Mouse (Mus musculus) limb, embryonic 11.5 days (tissue): ENCODE results near the gene Ppp1r17. TPM values are rescaled to one million over a fixed set of nuclear protein-coding genes. Genes with fewer than 3 reads are reported as not detected.

Source experiments
- ATAC-seq: fragments of 200-750 bp; cut with Nextera tagmentation; 2 replicates; pipeline ENCODE4 v1.8.0; 2017; ENCODE audit warnings: low read depth; ENCODE audit not compliant: insufficient number of reproducible peaks, low FRiP score, low TSS enrichment
- DNase-seq: peaks from one replicate; pipeline ENCODE4 v3.0.0-alpha.2; 2015; ENCODE audit warnings: low spot score
- H3K27ac ChIP-seq: fragments of 300-500 bp; sonication (generic); replicated peaks from 2 replicates; pipeline ENCODE4 v1.5.1; 2014; ENCODE audit warnings: low read depth, mild to moderate bottlenecking, low read length
- H3K27me3 ChIP-seq: fragments of 300-500 bp; sonication (generic); 2 replicates; pipeline ENCODE4 v1.6.1; 2014; ENCODE audit warnings: mild to moderate bottlenecking, low read length, mixed read lengths; ENCODE audit not compliant: control insufficient read depth, insufficient read depth
- H3K36me3 ChIP-seq: fragments of 300-500 bp; sonication (generic); 2 replicates; pipeline ENCODE4 v1.6.1; 2014; ENCODE audit warnings: mild to moderate bottlenecking, low read length, moderate library complexity, mixed read lengths; ENCODE audit not compliant: control insufficient read depth, insufficient read depth
- H3K4me1 ChIP-seq: fragments of 300-500 bp; sonication (generic); 2 replicates; pipeline ENCODE4 v1.6.1; 2014; ENCODE audit warnings: low read length, mixed read lengths; ENCODE audit not compliant: control insufficient read depth, insufficient read depth
- H3K4me2 ChIP-seq: fragments of 300-500 bp; sonication (generic); 2 replicates; pipeline ENCODE4 v1.6.1; 2014; ENCODE audit warnings: low read depth, mild to moderate bottlenecking, moderate library complexity; ENCODE audit not compliant: severe bottlenecking
- H3K4me3 ChIP-seq: fragments of 300-500 bp; sonication (generic); 2 replicates; pipeline ENCODE4 v1.5.1; 2014; ENCODE audit warnings: low read depth, low read length
- H3K9ac ChIP-seq: fragments of 300-500 bp; sonication (generic); 2 replicates; pipeline ENCODE4 v1.6.1; 2014; ENCODE audit warnings: mild to moderate bottlenecking, low read length
- H3K9me3 ChIP-seq: fragments of 300-500 bp; sonication (generic); 2 replicates; pipeline ENCODE4 v1.6.1; 2016; ENCODE audit warnings: low read length; ENCODE audit not compliant: control insufficient read depth
- WGBS: fragments of 180-500 bp; shearing (Covaris S2); extraction: QIAGEN DNeasy Blood & Tissue Kit; methylation state at CpG from one replicate; pipeline ENCODE4 v1.1.7; 2014; 5-methylcytosine and 5-hydroxymethylcytosine counted together
- polyA plus RNA-seq: library from polyadenylated mRNA; unstranded; fragments of >200 nt; fragmentation: Nextera tagmentation; extraction: Ambion mirVana; gene quantifications from 2 replicates; pipeline ENCODE4 v1.2.1, GENCODE M21; 2014

Ppp1r17 gene
- polyA plus RNA-seq, 1 experiment from 2014 or later: 0.24 TPM

DNA sequence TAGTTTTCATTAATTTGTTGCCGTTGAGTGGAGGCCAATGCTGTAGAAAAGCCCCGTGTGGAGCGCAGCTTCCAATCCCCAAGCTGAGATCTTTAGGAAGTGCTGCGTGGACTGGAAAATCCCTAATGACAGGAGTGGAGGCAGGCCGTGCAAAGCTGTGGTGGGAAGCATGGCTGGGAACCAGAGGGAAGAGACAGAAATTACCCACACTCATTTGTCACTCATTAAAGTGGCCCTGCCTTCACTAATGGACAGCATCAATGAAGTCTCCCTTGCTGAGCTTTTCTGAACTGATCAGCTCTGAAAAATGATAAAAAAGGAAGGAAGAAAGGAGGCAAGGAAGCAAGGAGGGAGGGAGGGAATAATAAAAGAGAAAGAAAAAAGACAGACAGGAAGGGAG lies 12.7 kb downstream of the Ppp1r17 start:
- Histone ChIP-seq H3K4me2 (no peak overlapping the region), H3K27ac (no peak overlapping the region), H3K4me3 (no peak overlapping the region), H3K9me3 (no peaks in the 10 kb centered on the region), H3K27me3 (no peaks in the 10 kb centered on the region), H3K4me1 (no peaks in the 10 kb centered on the region), H3K9ac (no peak overlapping the region), H3K36me3 (no peaks in the 10 kb centered on the region)
- ATAC-seq (no peak), DNase-seq (no peak)
- 57% methylated on average over 5 of the region's 5 CpGs for WGBS

DNA sequence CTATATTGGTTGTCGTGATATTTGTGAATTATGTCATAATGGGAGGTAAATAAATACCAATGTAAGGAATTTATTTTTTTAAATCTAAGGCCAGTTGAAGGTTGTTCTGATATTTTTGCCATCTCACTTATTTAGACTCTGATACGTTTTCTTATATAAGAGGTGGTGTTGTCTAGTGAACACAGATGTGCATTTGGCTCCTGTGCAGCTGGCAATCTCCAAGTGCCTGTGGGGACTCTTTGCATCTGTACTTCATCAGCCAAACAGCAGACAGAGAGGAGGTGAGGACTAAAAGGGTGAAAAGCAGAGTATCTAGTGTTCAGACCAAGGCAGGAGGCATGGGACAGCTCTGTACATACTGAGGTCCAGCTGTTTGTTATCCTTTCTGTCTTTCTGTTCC lies 14.9 kb downstream of the Ppp1r17 start:
- Histone ChIP-seq H3K9me3 (no peaks in the 10 kb centered on the region), H3K4me2 (no peak overlapping the region), H3K4me1 (no peaks in the 10 kb centered on the region), H3K27ac (no peak overlapping the region), H3K4me3 (no peak overlapping the region), H3K36me3 (no peaks in the 10 kb centered on the region), H3K27me3 (no peaks in the 10 kb centered on the region), H3K9ac (no peak overlapping the region)
- DNase-seq (no peak), ATAC-seq (no peak)
- WGBS: 76% methylated on average over 2 of the region's 2 CpGs

DNA sequence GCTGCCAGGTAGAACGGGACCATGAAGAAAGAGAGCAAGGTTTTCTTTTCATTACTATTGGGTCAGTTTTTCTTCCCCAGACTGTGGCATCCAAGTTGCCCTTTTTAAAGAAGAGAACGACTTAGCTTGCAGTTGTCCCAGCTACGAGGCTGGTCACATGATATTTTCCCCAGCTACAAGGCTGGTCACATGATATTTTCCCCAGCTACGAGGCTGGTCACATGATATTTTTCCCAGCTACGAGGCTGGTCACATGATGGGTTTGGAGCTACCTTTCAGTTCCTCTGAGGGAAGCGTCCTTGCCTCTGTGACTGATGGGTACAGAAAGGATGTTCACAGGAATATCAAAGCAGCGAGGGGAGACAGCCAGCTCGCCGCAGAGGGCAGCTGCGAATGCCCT lies 17.8 kb downstream of the Ppp1r17 start:
- H3K4me3 ChIP-seq: no peak overlapping the region
- H3K36me3 ChIP-seq: no peaks in the 10 kb centered on the region
- WGBS: 75% methylated on average over 10 of the region's 10 CpGs
- no peak overlapping the region for H3K4me2 ChIP-seq
- H3K9ac ChIP-seq: no peak overlapping the region
- ATAC-seq: no peak
- no peak for DNase-seq
- H3K27ac ChIP-seq: no peak overlapping the region
- no peaks in the 10 kb centered on the region for H3K27me3 ChIP-seq
- H3K9me3 ChIP-seq: no peaks in the 10 kb centered on the region
- no peaks in the 10 kb centered on the region for H3K4me1 ChIP-seq

DNA sequence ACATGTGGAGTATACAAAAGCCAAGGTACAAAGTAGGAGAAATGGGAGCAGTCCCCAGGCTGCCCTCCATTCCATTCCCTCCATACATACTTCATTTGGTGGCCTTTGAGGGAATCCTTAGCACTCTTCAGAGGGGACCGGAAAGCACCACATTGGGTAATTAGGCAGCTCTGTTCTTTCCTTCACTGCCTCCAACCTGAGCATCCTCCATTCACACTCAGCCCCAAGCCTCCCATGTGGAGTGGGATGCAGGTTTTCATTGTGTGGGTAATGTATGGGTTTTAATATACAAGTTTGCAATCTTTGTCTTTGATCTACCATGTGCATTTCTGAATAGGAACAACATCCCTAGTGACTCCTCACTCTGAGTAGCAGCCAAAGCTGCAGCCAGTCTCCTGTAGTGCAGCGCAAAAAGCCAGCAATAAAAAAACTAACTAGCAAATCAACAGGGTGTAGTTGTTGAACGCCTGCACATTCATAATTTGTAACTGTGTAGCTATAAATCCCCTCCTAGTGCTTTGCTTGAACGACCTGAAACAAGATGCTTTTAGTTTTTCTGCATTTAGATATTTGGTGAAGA lies 22.3 kb downstream of the Ppp1r17 start:
- WGBS: 49% methylated on average over 4 of the region's 4 CpGs
- no peak overlapping the region for H3K4me2 ChIP-seq
- H3K27me3 ChIP-seq: no peaks in the 10 kb centered on the region
- no peaks in the 10 kb centered on the region for H3K4me1 ChIP-seq
- DNase-seq (no peak), ATAC-seq (no peak)
- H3K4me3 ChIP-seq: no peak overlapping the region
- no peak overlapping the region for H3K27ac ChIP-seq
- H3K9ac ChIP-seq: no peak overlapping the region
- H3K36me3 ChIP-seq: no peaks in the 10 kb centered on the region
- no peaks in the 10 kb centered on the region for H3K9me3 ChIP-seq

DNA sequence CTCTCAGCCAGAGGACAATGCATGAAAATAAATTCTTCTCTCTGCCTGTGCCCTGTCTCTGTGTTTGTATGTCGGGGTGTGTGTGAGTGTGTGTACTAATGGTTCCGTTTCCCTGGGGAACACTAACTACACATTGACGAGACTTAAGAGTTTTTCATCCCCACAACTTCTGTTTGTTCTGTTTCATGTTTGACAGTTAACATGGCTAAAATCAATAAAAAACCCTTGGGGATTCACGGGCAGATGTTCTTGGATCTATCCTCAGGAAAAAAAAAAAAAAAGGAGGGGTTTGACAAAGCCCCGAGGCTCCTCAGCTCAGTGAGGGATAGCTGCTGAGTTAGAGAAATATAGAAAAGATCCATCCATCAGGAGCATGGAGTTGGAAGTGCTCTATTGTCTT lies 27.0 kb downstream of the Ppp1r17 start:
- no peaks in the 10 kb centered on the region for H3K9me3 ChIP-seq
- H3K4me1 ChIP-seq: no peaks in the 10 kb centered on the region
- 80% methylated on average over 5 of the region's 5 CpGs for WGBS
- no peak overlapping the region for H3K4me3 ChIP-seq
- H3K9ac ChIP-seq: no peak overlapping the region
- no peak overlapping the region for H3K4me2 ChIP-seq
- no peak overlapping the region for H3K27ac ChIP-seq
- ATAC-seq (no peak), DNase-seq (no peak)
- no peaks in the 10 kb centered on the region for H3K27me3 ChIP-seq
- H3K36me3 ChIP-seq: no peaks in the 10 kb centered on the region

DNA sequence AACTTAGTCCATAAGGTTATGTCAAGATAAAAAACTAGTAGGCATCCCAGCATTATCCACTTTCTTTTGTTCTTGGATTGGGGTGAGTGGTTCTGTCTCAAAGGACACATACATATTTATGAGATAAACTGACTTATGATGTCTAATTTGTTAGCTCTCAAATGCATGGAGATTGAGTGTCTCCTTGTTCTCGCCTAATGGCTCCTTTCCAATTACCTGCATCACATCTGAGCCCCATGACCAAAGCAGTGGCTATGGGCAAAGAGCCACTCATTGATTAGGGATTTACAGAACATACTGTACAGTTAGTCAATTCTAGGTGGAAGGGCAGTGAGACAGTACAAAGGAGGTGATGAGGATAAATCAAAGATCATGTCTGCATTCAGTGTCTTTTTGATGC lies 27.4 kb downstream of the Ppp1r17 start:
- DNase-seq (no peak), ATAC-seq (no peak)
- no peaks in the 10 kb centered on the region for H3K27me3 ChIP-seq
- WGBS: 84% methylated on average over 1 of the region's 1 CpGs
- H3K4me2 ChIP-seq: no peak overlapping the region
- no peaks in the 10 kb centered on the region for H3K9me3 ChIP-seq
- H3K4me1 ChIP-seq: no peaks in the 10 kb centered on the region
- no peak overlapping the region for H3K9ac ChIP-seq
- H3K4me3 ChIP-seq: no peak overlapping the region
- H3K27ac ChIP-seq: no peak overlapping the region
- H3K36me3 ChIP-seq: no peaks in the 10 kb centered on the region

DNA sequence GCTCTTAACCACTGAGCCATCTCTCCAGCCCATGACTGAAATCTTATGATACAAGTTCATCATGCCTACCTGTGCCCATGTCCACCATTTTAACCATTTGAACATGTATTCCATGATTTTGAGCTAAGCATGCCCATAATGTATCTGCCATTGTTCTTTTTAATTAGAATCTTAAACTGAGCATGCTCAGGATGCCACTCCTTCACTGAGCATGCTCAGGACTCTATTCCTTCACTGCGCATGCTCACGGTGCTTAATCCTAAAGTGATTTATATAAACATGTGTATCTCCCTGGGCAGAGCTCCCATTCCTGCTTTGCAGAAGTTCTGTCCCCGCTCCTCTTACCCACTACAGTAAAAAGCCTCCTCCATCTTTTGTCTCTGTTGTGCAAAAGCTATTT lies 31.3 kb downstream of the Ppp1r17 start:
- DNase-seq (no peak), ATAC-seq (no peak)
- H3K9me3 ChIP-seq: no peaks in the 10 kb centered on the region
- no peaks in the 10 kb centered on the region for H3K27me3 ChIP-seq
- H3K36me3 ChIP-seq: no peaks in the 10 kb centered on the region
- H3K4me3 ChIP-seq: no peak overlapping the region
- H3K4me2 ChIP-seq: no peak overlapping the region
- no peak overlapping the region for H3K27ac ChIP-seq
- H3K9ac ChIP-seq: no peak overlapping the region
- 91% methylated on average over 3 of the region's 3 CpGs for WGBS
- no peaks in the 10 kb centered on the region for H3K4me1 ChIP-seq

DNA sequence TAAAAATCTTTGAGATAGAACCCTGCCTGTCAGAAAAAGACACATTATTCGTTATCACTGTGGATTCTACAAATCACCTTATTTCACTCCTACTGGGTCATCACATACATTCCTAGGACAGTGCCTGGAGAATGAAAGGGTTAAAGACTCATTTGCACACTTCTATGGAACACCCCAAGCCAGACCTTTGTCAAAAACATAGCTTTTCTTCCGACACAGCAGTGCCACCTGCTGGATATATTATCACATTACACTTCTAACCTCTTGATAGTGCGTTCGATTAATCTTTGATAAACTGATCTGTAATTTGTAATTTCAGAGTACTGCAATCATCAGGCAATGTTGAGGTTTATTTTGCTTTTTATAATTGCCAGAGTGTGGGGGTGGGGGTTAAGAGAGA lies 31.8 kb downstream of the Ppp1r17 start:
- DNase-seq: peak; percentile 42
- Histone ChIP-seq H3K4me1 (no peaks in the 10 kb centered on the region), H3K9ac (no peak overlapping the region), H3K4me3 (no peak overlapping the region), H3K36me3 (no peaks in the 10 kb centered on the region), H3K4me2 (no peak overlapping the region), H3K27ac (no peak overlapping the region), H3K9me3 (no peaks in the 10 kb centered on the region), H3K27me3 (no peaks in the 10 kb centered on the region)
- WGBS: 36% methylated on average over 4 of the region's 4 CpGs
- ATAC-seq: peak; percentile 44; the same call in 1 of the 2 replicates

DNA sequence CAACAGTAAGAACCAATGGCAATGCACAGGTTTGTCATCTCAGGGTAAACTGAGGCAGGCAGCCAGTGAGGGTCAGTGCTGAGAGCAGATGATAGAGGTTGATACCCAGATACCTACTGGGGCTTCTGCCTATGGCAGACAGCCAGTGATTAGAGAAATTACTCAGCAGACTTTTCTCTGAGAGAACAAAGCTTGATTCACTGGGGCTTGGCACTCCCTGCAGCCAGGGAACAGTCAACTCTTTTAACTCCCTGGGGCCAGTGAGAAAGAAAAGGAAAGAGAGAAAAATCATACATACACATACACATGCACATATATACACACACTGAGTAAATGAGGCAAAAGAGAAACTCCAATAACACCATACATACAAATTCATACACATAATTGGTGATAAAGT lies 46.4 kb downstream of the Ppp1r17 start:
- no peaks in the 10 kb centered on the region for H3K9me3 ChIP-seq
- no peaks in the 10 kb centered on the region for H3K4me1 ChIP-seq
- DNase-seq: no peak
- no peak overlapping the region for H3K27ac ChIP-seq
- no peaks in the 10 kb centered on the region for H3K27me3 ChIP-seq
- H3K36me3 ChIP-seq: no peaks in the 10 kb centered on the region
- no peak overlapping the region for H3K4me3 ChIP-seq
- H3K9ac ChIP-seq: no peak overlapping the region
- ATAC-seq: no peak
- H3K4me2 ChIP-seq: no peak overlapping the region
